Mouse (Mus musculus) heart, postnatal 25 days (tissue): ENCODE data around the gene Mfsd14b. TPM values are rescaled to one million over a fixed set of nuclear protein-coding genes. Genes with fewer than 3 reads are reported as not detected.

Source experiments
- total RNA-seq, 2 experiments: library from RNA; stranded (reverse); gene quantifications; 2 replicates each; pipeline ENCODE4 v1.2.3; 2021

The Mfsd14b gene
- total RNA-seq, 2 experiments from 2014 or later = 16.6 to 20.6 TPM

Other genes starting within 250 kb of the Mfsd14b start
- not detected for gene Cntnap3, start 209.0 kb downstream of the Mfsd14b start, total RNA-seq
- not detected for gene Spata31, start 195.6 kb downstream of the Mfsd14b start, total RNA-seq
- not detected for gene Spata31d1c, start 79.9 kb downstream of the Mfsd14b start, total RNA-seq
- not detected for gene Prss47, start 60.2 kb downstream of the Mfsd14b start, total RNA-seq
- not detected for gene Olfr465-ps1, start 25.1 kb upstream of the Mfsd14b start, total RNA-seq
- not detected for gene Olfr466, start 37.3 kb upstream of the Mfsd14b start, total RNA-seq
- gene Nlrp4f, start 93.0 kb upstream of the Mfsd14b start, total RNA-seq = not detected
- not detected for gene Gm10775, start 146.6 kb upstream of the Mfsd14b start, total RNA-seq
- gene Zfp369, start 165.8 kb upstream of the Mfsd14b start, total RNA-seq = 10 to 100 TPM; 20.6 to 23.2 TPM